Mouse (Mus musculus) midbrain, postnatal 0 days (tissue): Measurements from ENCODE around the gene Spo11. TPM values are rescaled to one million over a fixed set of nuclear protein-coding genes. Genes with fewer than 3 reads are reported as not detected.
A peak's percentile ranks its signal among the peaks of the same experiment; 100 is the strongest.

ENCODE experiments used
- ATAC-seq: fragments of 200-750 bp; cut with Nextera tagmentation; 2 replicates; pipeline ENCODE4 v1.8.0; 2017; ENCODE audit warnings: moderate number of reproducible peaks, mild to moderate bottlenecking, moderate TSS enrichment, moderate library complexity; ENCODE audit not compliant: low FRiP score
- DNase-seq: peaks from one replicate; pipeline ENCODE4 v3.0.0-alpha.2; 2015; ENCODE audit warnings: low spot score
- H3K27ac ChIP-seq: fragments of 300-500 bp; sonication (generic); 2 replicates; pipeline ENCODE4 v1.5.1; 2014; ENCODE audit warnings: low read depth, mild to moderate bottlenecking, low read length, mixed read lengths
- H3K27me3 ChIP-seq: fragments of 300-500 bp; sonication (generic); 2 replicates; pipeline ENCODE4 v1.6.1; 2014; ENCODE audit warnings: low read length, control low read depth, mixed read lengths; ENCODE audit not compliant: insufficient read depth
- H3K36me3 ChIP-seq: fragments of 300-500 bp; sonication (generic); 2 replicates; pipeline ENCODE4 v1.6.1; 2014; ENCODE audit warnings: low read length, control low read depth, mixed read lengths; ENCODE audit not compliant: insufficient read depth
- H3K4me1 ChIP-seq: fragments of 300-500 bp; sonication (generic); 2 replicates; pipeline ENCODE4 v1.6.1; 2014; ENCODE audit warnings: mild to moderate bottlenecking, control low read depth, antibody characterized with exemption, low read length, mixed read lengths; ENCODE audit not compliant: insufficient read depth
- H3K4me2 ChIP-seq: fragments of 300-500 bp; sonication (generic); 2 replicates; pipeline ENCODE4 v1.6.1; 2014; ENCODE audit warnings: low read depth, mild to moderate bottlenecking, low read length, mixed read lengths; ENCODE audit not compliant: poor library complexity, severe bottlenecking
- H3K4me3 ChIP-seq: fragments of 300-500 bp; sonication (generic); 2 replicates; pipeline ENCODE4 v1.5.1; 2014; ENCODE audit warnings: low read depth, mild to moderate bottlenecking, low read length, moderate library complexity
- H3K9ac ChIP-seq: fragments of 300-500 bp; sonication (generic); replicated peaks from 2 replicates; pipeline ENCODE4 v1.6.1; 2014; ENCODE audit warnings: mild to moderate bottlenecking, low read length, moderate library complexity, mixed read lengths; ENCODE audit not compliant: poor library complexity, severe bottlenecking
- H3K9me3 ChIP-seq: fragments of 300-500 bp; sonication (generic); 2 replicates; pipeline ENCODE4 v1.6.1; 2016; ENCODE audit warnings: low read length, control low read depth
- CTCF ChIP-seq: IDR thresholded peaks from 2 replicates; pipeline ENCODE4 v1.5.1; 2016; ENCODE audit warnings: antibody characterized with exemption, mild to moderate bottlenecking
- WGBS: fragments of 180-500 bp; shearing (Covaris S2); extraction: QIAGEN DNeasy Blood & Tissue Kit; methylation state at CpG from one replicate; pipeline ENCODE4 v1.1.7; 2014; 5-methylcytosine and 5-hydroxymethylcytosine counted together
- polyA plus RNA-seq: library from polyadenylated mRNA; unstranded; fragments of >200 nt; fragmentation: Nextera tagmentation; extraction: Ambion mirVana; gene quantifications from 2 replicates; pipeline ENCODE4 v1.2.1, GENCODE M21; 2015
- total RNA-seq: library from RNA; depleted of rRNA; stranded (reverse); fragments of >200 nt; gene quantifications from 2 replicates; pipeline ENCODE4 v1.2.3, GENCODE M21; 2014

Spo11 gene
- total and polyA plus RNA-seq, 2 experiments from 2014 or later = 1.6 to 1.7 TPM

DNA sequence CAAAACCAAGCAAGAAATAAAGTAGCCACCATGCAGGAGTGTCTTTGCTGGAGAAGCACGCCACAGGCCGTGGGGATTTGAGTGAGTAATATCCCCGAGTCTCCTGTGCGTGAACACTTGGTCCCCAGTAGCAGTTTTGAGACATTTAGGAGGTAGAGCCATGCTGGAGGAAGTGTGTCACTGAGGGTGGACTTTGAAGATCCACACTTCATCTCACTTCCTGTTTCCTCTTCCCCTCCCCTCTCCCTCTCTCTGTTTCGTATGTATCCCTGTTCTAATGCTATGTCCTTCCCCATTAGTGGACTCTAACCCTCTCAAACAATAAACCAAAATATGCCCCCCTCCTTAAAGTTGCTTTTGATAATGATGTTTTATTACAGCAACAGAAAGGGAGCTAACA, 11.0 kb upstream of the Spo11 start:
- H3K36me3 ChIP-seq = no peaks in the 10 kb centered on the region
- WGBS = 90% methylated on average over 5 of the region's 5 CpGs
- TF ChIP-seq CTCF = no peak
- H3K9ac ChIP-seq = no peak overlapping the region
- no peak overlapping the region for H3K27ac ChIP-seq
- H3K9me3 ChIP-seq = no peaks in the 10 kb centered on the region
- H3K4me3 ChIP-seq = no peak overlapping the region
- no peak overlapping the region for H3K4me2 ChIP-seq
- no peaks in the 10 kb centered on the region for H3K27me3 ChIP-seq
- no peaks in the 10 kb centered on the region for H3K4me1 ChIP-seq
- no peak for ATAC-seq
- DNase-seq = no peak

DNA sequence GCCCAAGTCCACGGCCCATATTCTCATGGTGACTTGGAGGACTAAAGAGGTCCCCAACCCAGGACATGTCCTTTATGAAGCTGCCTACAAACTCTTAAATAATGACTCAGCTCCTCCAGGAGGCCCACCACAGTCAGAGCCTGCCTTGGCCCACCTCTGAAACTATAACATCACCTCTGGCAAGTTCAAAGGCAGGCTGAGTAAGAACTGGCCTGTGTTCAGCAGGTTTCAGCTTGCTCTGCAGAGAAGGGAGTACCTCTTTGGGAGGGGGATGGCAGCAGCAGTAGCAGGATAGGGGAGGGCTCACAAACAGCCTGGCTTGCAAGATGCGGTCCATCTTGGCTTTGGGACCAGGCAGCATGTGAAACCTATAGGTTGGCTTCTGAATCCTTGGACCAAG, 5.6 kb upstream of the Spo11 start:
- no peaks in the 10 kb centered on the region for H3K27me3 ChIP-seq
- H3K4me1 ChIP-seq = no peaks in the 10 kb centered on the region
- H3K9me3 ChIP-seq = no peaks in the 10 kb centered on the region
- TF ChIP-seq CTCF = no peak
- WGBS = 95% methylated on average over 2 of the region's 2 CpGs
- no peak overlapping the region for H3K4me2 ChIP-seq
- no peak overlapping the region for H3K27ac ChIP-seq
- DNase-seq (no peak), ATAC-seq (no peak)
- no peak overlapping the region for H3K4me3 ChIP-seq
- no peak overlapping the region for H3K9ac ChIP-seq
- no peaks in the 10 kb centered on the region for H3K36me3 ChIP-seq

DNA sequence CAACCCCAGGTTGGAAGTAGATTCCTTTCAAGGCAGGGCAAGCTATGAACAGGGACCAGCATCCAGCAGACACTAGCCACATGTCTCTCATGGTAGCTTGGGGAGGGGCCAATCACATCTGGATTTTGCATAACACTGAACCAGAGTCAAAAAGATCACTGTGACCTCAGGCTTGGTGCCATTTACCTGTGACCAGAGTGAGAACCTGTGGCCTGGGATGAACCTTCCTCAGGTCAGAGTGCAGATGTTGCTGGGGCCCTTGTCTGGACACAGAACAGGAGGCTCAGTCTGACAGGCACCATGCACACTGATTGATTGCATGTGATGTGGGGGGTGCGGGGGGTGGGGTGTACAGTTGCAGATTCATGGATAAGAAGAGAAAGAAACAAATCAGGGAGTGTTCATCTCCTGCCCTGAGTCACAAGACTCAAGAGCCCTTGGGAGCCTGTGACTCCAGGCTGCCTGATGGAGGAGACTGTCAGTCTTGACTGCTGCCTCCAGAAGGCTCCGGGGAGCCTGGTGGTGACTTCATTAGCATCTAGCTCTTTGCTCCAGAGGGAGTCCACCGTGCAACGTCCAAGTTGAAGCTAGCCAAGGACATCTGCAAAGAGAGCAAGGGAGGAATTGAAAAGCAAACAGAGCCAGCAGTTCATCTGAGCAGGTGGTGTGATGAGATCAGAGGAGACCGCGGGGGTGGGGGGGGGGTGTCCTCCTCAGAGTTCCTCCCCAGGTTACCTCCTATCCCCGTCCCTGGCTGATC, 3.5 kb upstream of the Spo11 start:
- no peak overlapping the region for H3K4me2 ChIP-seq
- H3K27me3 ChIP-seq = no peaks in the 10 kb centered on the region
- 34% methylated on average over 7 of the region's 7 CpGs for WGBS
- DNase-seq (no peak), ATAC-seq (no peak)
- TF ChIP-seq CTCF = no peak
- H3K4me3 ChIP-seq = no peak overlapping the region
- H3K9me3 ChIP-seq = no peaks in the 10 kb centered on the region
- no peaks in the 10 kb centered on the region; the same call in 1 of the 2 replicates for H3K4me1 ChIP-seq
- no peak overlapping the region for H3K27ac ChIP-seq
- H3K36me3 ChIP-seq = no peaks in the 10 kb centered on the region
- no peak overlapping the region for H3K9ac ChIP-seq

DNA sequence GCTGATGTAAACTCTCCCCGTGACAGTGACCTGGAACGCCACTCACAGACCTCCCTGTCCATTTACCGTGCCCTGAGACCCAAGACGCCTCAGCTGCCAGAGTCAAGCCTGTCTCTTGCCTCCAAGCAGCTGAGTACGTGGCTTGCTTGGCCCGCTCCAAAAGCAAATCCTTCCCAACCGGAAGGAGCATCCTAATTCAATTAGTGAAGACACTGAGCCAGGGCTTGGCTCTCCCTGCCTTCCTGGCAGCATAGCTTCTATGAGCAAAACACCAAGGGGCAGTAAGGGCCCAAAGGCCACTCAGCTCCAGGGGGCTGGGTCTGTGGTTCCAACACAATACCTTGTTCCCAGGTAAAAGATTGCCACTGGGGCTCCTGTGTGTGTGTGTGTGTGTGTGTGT, 2.8 kb upstream of the Spo11 start:
- Histone ChIP-seq H3K9ac (no peak overlapping the region), H3K4me1 (no peaks in the 10 kb centered on the region; the same call in 1 of the 2 replicates), H3K36me3 (no peaks in the 10 kb centered on the region), H3K27ac (no peak overlapping the region), H3K4me3 (no peak overlapping the region), H3K27me3 (no peaks in the 10 kb centered on the region), H3K4me2 (no peak overlapping the region), H3K9me3 (no peaks in the 10 kb centered on the region)
- WGBS = 42% methylated on average over 7 of the region's 7 CpGs
- TF ChIP-seq CTCF = no peak
- DNase-seq = peak; percentile 58
- ATAC-seq = no peak

DNA sequence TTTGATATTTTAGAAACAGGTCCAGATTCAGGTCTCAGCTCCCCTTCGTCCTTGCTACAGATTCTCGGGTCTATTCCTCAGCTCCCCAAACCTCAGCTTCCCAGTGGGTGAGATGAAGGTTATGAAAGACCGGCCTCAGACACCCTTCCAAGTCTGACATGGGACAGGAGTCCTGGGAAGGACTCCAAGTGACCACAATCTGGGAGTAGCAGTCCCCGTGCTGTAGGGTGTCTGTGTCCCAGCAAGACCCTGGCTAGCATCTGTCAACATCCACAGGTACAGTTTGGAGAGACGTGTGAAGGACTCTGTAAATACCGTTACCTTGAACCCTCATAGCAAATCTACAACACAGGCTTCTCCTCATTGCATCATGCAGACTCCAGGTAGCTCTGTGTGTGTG, 2.3 kb upstream of the Spo11 start:
- no peaks in the 10 kb centered on the region; the same call in 1 of the 2 replicates for H3K4me1 ChIP-seq
- no peak overlapping the region for H3K27ac ChIP-seq
- H3K9ac ChIP-seq = no peak overlapping the region
- H3K4me3 ChIP-seq = no peak overlapping the region
- no peaks in the 10 kb centered on the region for H3K9me3 ChIP-seq
- DNase-seq = no peak
- ATAC-seq = no peak
- H3K36me3 ChIP-seq = no peaks in the 10 kb centered on the region
- H3K27me3 ChIP-seq = no peaks in the 10 kb centered on the region
- H3K4me2 ChIP-seq = no peak overlapping the region
- 84% methylated on average over 6 of the region's 6 CpGs for WGBS
- no peak for TF ChIP-seq CTCF

DNA sequence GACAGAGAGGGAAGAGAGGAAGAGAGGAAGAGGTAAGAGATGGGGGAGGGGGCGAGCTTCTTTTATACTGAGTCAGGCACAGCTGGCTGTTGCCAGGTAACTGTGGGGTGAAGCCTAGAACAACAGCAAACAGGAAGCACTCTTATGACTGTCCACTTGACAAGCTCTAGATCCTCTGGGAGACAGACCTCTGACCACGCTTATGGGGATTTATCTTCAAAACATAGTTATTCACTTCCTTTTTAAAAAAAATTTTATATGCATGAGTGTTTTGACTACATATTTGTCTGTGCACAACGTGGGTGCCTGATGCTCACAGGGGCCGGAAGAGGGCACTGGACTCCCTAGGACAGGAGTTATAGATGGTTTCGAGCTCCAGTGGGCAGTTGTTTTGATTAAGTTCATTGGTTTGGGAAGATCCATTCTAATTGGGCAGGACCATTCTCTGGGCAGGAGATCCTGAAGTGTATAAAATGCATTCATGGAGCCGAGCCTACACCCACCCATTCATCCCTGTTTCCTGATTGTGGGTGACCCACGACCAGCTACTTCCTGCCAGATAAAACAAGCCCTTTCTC, 750 bp upstream of the Spo11 start:
- no peak overlapping the region for H3K4me2 ChIP-seq
- H3K9me3 ChIP-seq = no peaks in the 10 kb centered on the region
- DNase-seq = no peak
- no peak overlapping the region for H3K9ac ChIP-seq
- no peak for TF ChIP-seq CTCF
- H3K4me1 ChIP-seq = no peaks in the 10 kb centered on the region; the same call in 1 of the 2 replicates
- H3K4me3 ChIP-seq = no peak overlapping the region
- H3K27ac ChIP-seq = no peak overlapping the region
- no peaks in the 10 kb centered on the region for H3K36me3 ChIP-seq
- ATAC-seq = no peak
- H3K27me3 ChIP-seq = no peaks in the 10 kb centered on the region
- WGBS = 32% methylated on average over 7 of the region's 7 CpGs
